Mouse (Mus musculus) heart, embryonic 11.5 days (tissue): Measurements from ENCODE around the gene Fgf3. TPM values are rescaled to one million over a fixed set of nuclear protein-coding genes. Genes with fewer than 3 reads are reported as not detected.
"Not testable (repeated sequence)": the region's sequence is repeated elsewhere in the genome, so short reads cannot be mapped to it uniquely, and the experiment has no call there.

Source experiments
- ATAC-seq: fragments of 200-750 bp; cut with Nextera tagmentation; replicated peaks from 2 replicates; pipeline ENCODE4 v1.8.0; 2017; ENCODE audit warnings: moderate library complexity; ENCODE audit not compliant: insufficient number of reproducible peaks, low FRiP score, low TSS enrichment
- H3K27ac ChIP-seq: fragments of 300-500 bp; sonication (generic); 2 replicates; pipeline ENCODE4 v1.5.1; 2014; ENCODE audit warnings: mild to moderate bottlenecking, low read depth, low read length
- H3K27me3 ChIP-seq: fragments of 300-500 bp; sonication (generic); 2 replicates; pipeline ENCODE4 v1.6.1; 2014; ENCODE audit warnings: mild to moderate bottlenecking, low read length, mixed read lengths; ENCODE audit not compliant: control insufficient read depth, insufficient read depth
- H3K36me3 ChIP-seq: fragments of 300-500 bp; sonication (generic); 2 replicates; pipeline ENCODE4 v1.6.1; 2014; ENCODE audit warnings: mild to moderate bottlenecking, low read length, moderate library complexity, mixed read lengths; ENCODE audit not compliant: control insufficient read depth, insufficient read depth
- H3K4me1 ChIP-seq: fragments of 300-500 bp; sonication (generic); 2 replicates; pipeline ENCODE4 v1.6.1; 2014; ENCODE audit warnings: low read length; ENCODE audit not compliant: control insufficient read depth, insufficient read depth
- H3K4me2 ChIP-seq: fragments of 300-500 bp; sonication (generic); 2 replicates; pipeline ENCODE4 v1.6.1; 2014; ENCODE audit warnings: mild to moderate bottlenecking, moderate library complexity
- H3K4me3 ChIP-seq: fragments of 300-500 bp; sonication (generic); 2 replicates; pipeline ENCODE4 v1.5.1; 2014; ENCODE audit warnings: low read depth, low read length
- H3K9ac ChIP-seq: fragments of 300-500 bp; sonication (generic); 2 replicates; pipeline ENCODE4 v1.6.1; 2014; ENCODE audit warnings: mild to moderate bottlenecking, low read depth, low read length, moderate library complexity
- H3K9me3 ChIP-seq: fragments of 300-500 bp; sonication (generic); replicated peaks from 2 replicates; pipeline ENCODE4 v1.6.1; 2016; ENCODE audit warnings: low read length; ENCODE audit not compliant: control insufficient read depth
- WGBS: fragments of 180-500 bp; shearing (Covaris S2); extraction: QIAGEN DNeasy Blood & Tissue Kit; methylation state at CpG from one replicate; pipeline ENCODE4 v1.1.7; 2014; ENCODE audit not compliant: insufficient replicate concordance; 5-methylcytosine and 5-hydroxymethylcytosine counted together
- polyA plus RNA-seq: library from polyadenylated mRNA; unstranded; fragments of >200 nt; fragmentation: Nextera tagmentation; extraction: Ambion mirVana; gene quantifications from 2 replicates; pipeline ENCODE4 v1.2.1, GENCODE M21; 2014

The Fgf3 gene
- polyA plus RNA-seq, 1 experiment from 2014 or later = 0.19 TPM

GRCm38 (mm10) chr7:144883106-144883505 is 45.2 kb downstream of the Fgf3 start:
- 33% methylated on average over 2 of the region's 2 CpGs for WGBS
- H3K9ac ChIP-seq = no peak overlapping the region
- H3K4me1 ChIP-seq = peaks cover 9% of the 10 kb centered on the region
- no peak overlapping the region for H3K4me2 ChIP-seq
- H3K4me3 ChIP-seq = no peak overlapping the region
- no peaks in the 10 kb centered on the region for H3K36me3 ChIP-seq
- ATAC-seq = no peak
- H3K27ac ChIP-seq = no peak overlapping the region
- H3K9me3 ChIP-seq = no peaks in the 10 kb centered on the region
- no peaks in the 10 kb centered on the region; the same call in 1 of the 2 replicates for H3K27me3 ChIP-seq

DNA sequence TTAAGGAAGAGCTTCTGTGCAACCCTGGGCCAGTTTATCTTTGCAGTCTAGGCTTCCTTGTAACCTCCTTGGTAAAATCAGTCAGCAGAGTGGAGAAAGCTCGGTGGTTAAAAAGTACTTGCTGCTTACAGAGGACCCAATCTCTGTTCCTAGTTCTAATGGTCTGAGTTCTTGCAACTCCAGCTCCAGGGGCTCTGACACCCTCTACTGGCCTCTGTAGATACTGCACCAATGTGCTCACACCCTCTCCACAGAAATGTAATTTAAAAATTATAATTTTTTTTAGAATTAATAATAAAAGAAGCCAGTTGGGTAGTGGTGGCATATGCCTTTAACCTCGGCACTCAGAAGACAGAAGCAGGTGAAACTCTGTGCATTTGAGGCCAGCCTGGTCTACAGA is 49.8 kb downstream of the Fgf3 start:
- Histone ChIP-seq H3K36me3 (no peaks in the 10 kb centered on the region), H3K4me1 (peaks cover 9% of the 10 kb centered on the region), H3K4me2 (no peak overlapping the region), H3K27ac (no peak overlapping the region), H3K9ac (no peak overlapping the region), H3K4me3 (no peak overlapping the region), H3K9me3 (no peaks in the 10 kb centered on the region), H3K27me3 (peaks cover 13% of the 10 kb centered on the region)
- ATAC-seq = no peak
- WGBS = 70% methylated on average over 2 of the region's 2 CpGs

GRCm38 (mm10) chr7:144888564-144889299 is 50.8 kb downstream of the Fgf3 start:
- Histone ChIP-seq H3K27me3 (peaks cover 14% of the 10 kb centered on the region), H3K4me1 (peaks cover 6% of the 10 kb centered on the region; the same call in 1 of the 2 replicates), H3K36me3 (no peaks in the 10 kb centered on the region), H3K27ac (no peak overlapping the region), H3K4me3 (no peak overlapping the region), H3K9ac (no peak overlapping the region), H3K9me3 (no peaks in the 10 kb centered on the region), H3K4me2 (no peak overlapping the region)
- ATAC-seq = no peak
- 4% methylated on average over 18 of the region's 18 CpGs for WGBS

GRCm38 (mm10) chr7:144890661-144891060 is 52.8 kb downstream of the Fgf3 start:
- WGBS = 100% methylated on average over 1 of the region's 1 CpGs
- ATAC-seq = not testable (repeated sequence)

DNA sequence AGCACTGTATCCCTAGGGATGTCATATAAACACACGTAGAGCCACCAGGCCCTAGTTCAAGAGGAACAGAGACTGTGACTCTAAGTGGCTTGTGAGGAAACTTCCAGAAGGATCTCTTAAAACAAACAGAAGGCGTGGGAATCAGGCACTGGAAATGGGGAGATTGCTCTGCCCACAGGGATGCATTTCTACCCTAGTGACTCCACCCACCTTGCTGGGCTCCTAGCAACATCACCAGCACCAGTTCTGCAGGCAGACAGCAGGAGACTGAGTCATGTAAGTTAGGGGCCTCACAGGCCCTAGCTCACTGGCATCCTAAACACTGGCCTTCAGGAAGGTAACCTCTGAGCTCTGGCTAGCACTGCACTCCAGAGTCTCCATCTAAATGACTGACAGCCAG is 54.0 kb downstream of the Fgf3 start:
- WGBS = 75% methylated on average over 2 of the region's 2 CpGs
- no peaks in the 10 kb centered on the region for H3K36me3 ChIP-seq
- H3K4me3 ChIP-seq = no peak overlapping the region
- peaks cover 14% of the 10 kb centered on the region for H3K4me1 ChIP-seq
- no peak overlapping the region for H3K4me2 ChIP-seq
- H3K9ac ChIP-seq = no peak overlapping the region
- H3K9me3 ChIP-seq = no peaks in the 10 kb centered on the region
- H3K27me3 ChIP-seq = peaks cover 43% of the 10 kb centered on the region
- no peak for ATAC-seq
- H3K27ac ChIP-seq = no peak overlapping the region

More at GRCm38 (mm10) chr7:144890661-144891060, 52.8 kb downstream of the Fgf3 start:
- H3K27me3 ChIP-seq = peaks cover 31% of the 10 kb centered on the region
- H3K9ac ChIP-seq, H3K4me2 ChIP-seq, H3K36me3 ChIP-seq, H3K9me3 ChIP-seq, H3K4me3 ChIP-seq, H3K27ac ChIP-seq, H3K4me1 ChIP-seq: not testable (repeated sequence)

DNA sequence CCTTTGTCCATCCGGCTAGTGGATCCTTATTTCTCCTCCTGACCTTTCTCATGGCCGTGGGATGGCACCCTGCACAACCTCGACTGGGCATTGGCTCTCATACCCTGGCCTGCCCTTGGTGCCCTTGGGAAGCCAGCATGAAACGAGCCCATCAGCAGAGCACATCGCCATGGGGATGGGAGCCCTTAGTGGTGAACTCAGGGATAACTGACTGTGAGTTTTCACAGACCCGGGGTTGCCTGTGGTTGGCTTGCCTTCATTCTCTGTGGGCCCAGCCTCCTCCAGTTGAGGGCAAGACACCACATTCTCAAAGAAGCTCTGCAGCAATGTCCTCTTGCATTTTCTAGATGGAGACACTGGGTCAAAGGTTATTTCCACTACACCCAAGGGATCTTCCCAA is 54.4 kb downstream of the Fgf3 start:
- Histone ChIP-seq H3K27me3 (peaks cover 47% of the 10 kb centered on the region), H3K4me1 (peaks cover 17% of the 10 kb centered on the region), H3K4me2 (no peak overlapping the region), H3K4me3 (no peak overlapping the region), H3K9ac (no peak overlapping the region), H3K27ac (no peak overlapping the region), H3K36me3 (no peaks in the 10 kb centered on the region), H3K9me3 (no peaks in the 10 kb centered on the region)
- no peak for ATAC-seq
- 55% methylated on average over 6 of the region's 6 CpGs for WGBS

Other genes starting within 250 kb of the Fgf3 start
- 14.3 TPM in 2 replicates for gene Ano1, start 86.1 kb upstream of the Fgf3 start, polyA plus RNA-seq
- gene Fgf4, start 9.3 kb downstream of the Fgf3 start, polyA plus RNA-seq = not detected in 2 replicates
- gene Fgf15, start 58.4 kb downstream of the Fgf3 start, polyA plus RNA-seq = 0.11 and 0.13 TPM in 2 replicates
- gene LTO1, start 77.0 kb downstream of the Fgf3 start, polyA plus RNA-seq = 17.1 and 21.2 TPM in 2 replicates
- gene Ccnd1, start 101.8 kb downstream of the Fgf3 start, polyA plus RNA-seq = 71.3 and 100 TPM in 2 replicates